ENCODE assay signal across 8 mouse cellular contexts in the genomic region with DNA sequence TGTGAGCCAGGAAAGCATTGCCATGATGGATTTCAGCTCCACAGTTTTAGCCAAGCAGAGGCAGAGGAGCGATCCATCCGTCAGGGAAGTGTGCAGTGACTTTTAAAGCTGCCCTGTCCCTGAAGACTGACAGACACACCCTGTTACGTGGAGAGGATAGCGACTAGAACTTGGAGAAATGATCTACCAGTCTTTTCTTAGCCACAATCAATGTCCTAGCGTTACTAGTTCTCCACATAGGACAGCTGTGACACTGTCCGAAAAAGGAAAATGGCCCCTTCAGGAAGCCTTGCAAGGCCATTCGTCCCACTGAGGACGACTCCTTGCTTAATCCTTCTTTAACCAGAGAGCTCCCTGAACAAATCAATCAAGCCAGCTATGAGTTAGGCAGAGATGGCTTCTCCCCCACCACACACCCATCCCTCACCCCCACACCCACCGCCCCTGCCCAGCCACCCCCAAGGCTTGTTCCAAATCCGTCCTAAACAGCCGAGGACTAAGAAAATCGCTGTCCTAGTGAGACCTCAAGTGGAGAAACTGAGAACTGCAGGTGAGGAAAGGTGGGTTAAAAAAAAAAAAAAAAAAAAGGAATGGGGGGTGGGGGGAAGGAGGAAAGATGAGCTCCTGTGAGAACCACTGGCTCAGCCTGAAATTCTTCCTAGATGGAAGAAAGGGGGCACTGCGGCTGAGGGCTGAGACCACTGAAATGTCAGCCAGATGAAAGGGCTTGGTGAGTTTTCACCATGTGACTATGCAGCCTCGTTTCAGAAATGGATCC.
DNase-seq lines count a peak whose midpoint lies in the region; ATAC-seq and TF ChIP-seq lines count a peak whose summit lies in the region.

No protein-coding gene starts in this region.

- H3K9me3 ChIP-seq in hindbrain, postnatal 0 days (ENCODE audit: low read length): no peaks in the 10 kb centered on the region
- H3K9me3 ChIP-seq in limb, embryonic 12.5 days: no peaks in the 10 kb centered on the region
- H3K9me3 ChIP-seq in midbrain, postnatal 0 days (ENCODE audit: low read length): no peaks in the 10 kb centered on the region

- peak overlapping the region; percentile 35 for H3K4me3 ChIP-seq in cerebellum, adult 2 months (replicated peaks; ENCODE audit: insufficient read depth, low read depth, low read length)
- peak overlapping the region; percentile 35 for H3K4me3 ChIP-seq in hindbrain, postnatal 0 days (ENCODE audit: low read length)
- peak overlapping the region; percentile 31 for H3K4me3 ChIP-seq in limb, embryonic 12.5 days (replicated peaks)
- H3K4me3 ChIP-seq in midbrain, postnatal 0 days (ENCODE audit: low read depth, low read length): peak overlapping the region; percentile 32

- 12% methylated on average over 14 of the region's 14 CpGs for WGBS in cerebellum, adult 2 months
- 16% methylated on average over 14 of the region's 14 CpGs for WGBS in hindbrain, postnatal 0 days
- WGBS in limb, embryonic 12.5 days: 25% methylated on average over 14 of the region's 14 CpGs
- 9% methylated on average over 14 of the region's 14 CpGs for WGBS in midbrain, postnatal 0 days

- no peaks in the 10 kb centered on the region for H3K36me3 ChIP-seq in hindbrain, postnatal 0 days (ENCODE audit: insufficient read depth, low read length)
- H3K36me3 ChIP-seq in limb, embryonic 12.5 days: no peaks in the 10 kb centered on the region
- no peaks in the 10 kb centered on the region for H3K36me3 ChIP-seq in midbrain, postnatal 0 days (ENCODE audit: insufficient read depth, low read length)

- H3K4me2 ChIP-seq in hindbrain, postnatal 0 days (ENCODE audit: low read depth, low read length): peak overlapping the region; percentile 60
- H3K4me2 ChIP-seq in limb, embryonic 12.5 days: peak overlapping the region; percentile 52
- peak overlapping the region; percentile 50 for H3K4me2 ChIP-seq in midbrain, postnatal 0 days (ENCODE audit: low read depth, low read length, poor library complexity, severe bottlenecking)

- TF ChIP-seq CTCF in cerebellum, adult 2 months (IDR thresholded peaks at IDR 0.05; ENCODE audit: borderline replicate concordance, insufficient read depth, low read depth, low read length): peak; percentile 48; the same call in 1 of the 2 replicates
- peak; percentile 76 for TF ChIP-seq CTCF in hindbrain, postnatal 0 days (IDR thresholded peaks at IDR 0.05; ENCODE audit: low read depth)
- TF ChIP-seq CTCF in midbrain, postnatal 0 days (IDR thresholded peaks at IDR 0.05): peak; percentile 84

- peak; percentile 92 for ATAC-seq in hindbrain, postnatal 0 days
- ATAC-seq in limb, embryonic 12.5 days (ENCODE audit: insufficient number of reproducible peaks, insufficient read depth, low FRiP score, low TSS enrichment, low read depth): peak; percentile 82; the same call in 1 of the 2 replicates
- ATAC-seq in midbrain, postnatal 0 days (ENCODE audit: low FRiP score): peak; percentile 91

- no peak overlapping the region for H3K27ac ChIP-seq in cerebellum, adult 2 months (ENCODE audit: insufficient read depth, low read length)
- H3K27ac ChIP-seq in hindbrain, postnatal 0 days: peak overlapping the region; percentile 58
- H3K27ac ChIP-seq in limb, embryonic 12.5 days: no peak overlapping the region
- peak overlapping the region; percentile 55 for H3K27ac ChIP-seq in midbrain, postnatal 0 days (ENCODE audit: low read depth, low read length)

- H3K27me3 ChIP-seq in cerebellum, adult 2 months (ENCODE audit: control insufficient read depth, insufficient read depth, low read length): no peaks in the 10 kb centered on the region
- no peaks in the 10 kb centered on the region for H3K27me3 ChIP-seq in hindbrain, postnatal 0 days (ENCODE audit: insufficient read depth, low read length)
- no peaks in the 10 kb centered on the region for H3K27me3 ChIP-seq in limb, embryonic 12.5 days
- H3K27me3 ChIP-seq in midbrain, postnatal 0 days (ENCODE audit: insufficient read depth, low read length): no peaks in the 10 kb centered on the region

- no peaks in the 10 kb centered on the region for H3K4me1 ChIP-seq in cerebellum, adult 2 months (ENCODE audit: control insufficient read depth, insufficient read depth, low read length)
- H3K4me1 ChIP-seq in hindbrain, postnatal 0 days (ENCODE audit: insufficient read depth, low read length): peaks cover 6% of the 10 kb centered on the region; the same call in 1 of the 2 replicates
- H3K4me1 ChIP-seq in limb, embryonic 12.5 days (replicated peaks): peaks cover 13% of the 10 kb centered on the region; the same call in 1 of the 2 replicates
- no peaks in the 10 kb centered on the region for H3K4me1 ChIP-seq in midbrain, postnatal 0 days (ENCODE audit: insufficient read depth, low read length)

- H3K9ac ChIP-seq in hindbrain, postnatal 0 days (replicated peaks; ENCODE audit: low read length): peak overlapping the region; percentile 40; the same call in 1 of the 2 replicates
- peak overlapping the region; percentile 37; the same call in 1 of the 2 replicates for H3K9ac ChIP-seq in limb, embryonic 12.5 days (replicated peaks)
- peak overlapping the region; percentile 13; the same call in 1 of the 2 replicates for H3K9ac ChIP-seq in midbrain, postnatal 0 days (replicated peaks; ENCODE audit: low read length, poor library complexity, severe bottlenecking)

- TF ChIP-seq POLR2A in cerebellum, adult 2 months (IDR thresholded peaks at IDR 0.05; ENCODE audit: borderline replicate concordance, insufficient read depth, low read length): no peak

- DNase-seq in thymus, postnatal 0 days (ENCODE audit: low spot score): peak; percentile 35
- no peak for DNase-seq in thymus, postnatal 36 days
- DNase-seq in cerebellum, adult 2 months: peak; percentile 49 to 52
- DNase-seq in forelimb bud, embryonic 11.5 days (ENCODE audit: low read depth, low spot score): peak; percentile 84
- peak; percentile 89 for DNase-seq in hindbrain, postnatal 0 days (ENCODE audit: low spot score)
- DNase-seq in midbrain, postnatal 0 days (ENCODE audit: low spot score): peak; percentile 84
- DNase-seq in testis, postnatal 10 days (ENCODE audit: low spot score): peak; percentile 75

Comparison
In these comparisons a context has a peak if more than half of its experiments do, and no peak if none do; other contexts are left out.
1. DNase-seq: peak in thymus, postnatal 0 days (single experiment), cerebellum, adult 2 months (2 of 2), forelimb bud, embryonic 11.5 days (single experiment), hindbrain, postnatal 0 days (single experiment), midbrain, postnatal 0 days (single experiment) and testis, postnatal 10 days (single experiment); none in thymus, postnatal 36 days (0 of 2).
2. H3K27ac ChIP-seq: peak in hindbrain, postnatal 0 days (single experiment) and midbrain, postnatal 0 days (single experiment); none in cerebellum, adult 2 months (single experiment) and limb, embryonic 12.5 days (single experiment).
3. Peak in every context shown above with its lines, with median percentiles within 50 percentile points of each other: H3K4me3 ChIP-seq, CTCF ChIP-seq, ATAC-seq, H3K4me2 ChIP-seq and H3K9ac ChIP-seq.